Mouse (Mus musculus) gastrocnemius, postnatal 14 days (tissue): ENCODE measurements at regions not wholly inside any gene's neighbourhood (a gene's known extent, or its start where the extent isn't known, plus 50 kb on each side); places are given as distances from the start of the nearest gene placed in this dataset.

ENCODE experiments used
- DNase-seq: peaks from one replicate; pipeline ENCODE4 v3.0.0; 2021; ENCODE audit warnings: mixed read lengths
- intact Hi-C: fragments of 180-260 bp; cut with DNase I; formaldehyde crosslinking; loops from one replicate; pipeline ENCODE4 v1.15.1; 2025; ENCODE audit warnings: low total_unique reads

DNA sequence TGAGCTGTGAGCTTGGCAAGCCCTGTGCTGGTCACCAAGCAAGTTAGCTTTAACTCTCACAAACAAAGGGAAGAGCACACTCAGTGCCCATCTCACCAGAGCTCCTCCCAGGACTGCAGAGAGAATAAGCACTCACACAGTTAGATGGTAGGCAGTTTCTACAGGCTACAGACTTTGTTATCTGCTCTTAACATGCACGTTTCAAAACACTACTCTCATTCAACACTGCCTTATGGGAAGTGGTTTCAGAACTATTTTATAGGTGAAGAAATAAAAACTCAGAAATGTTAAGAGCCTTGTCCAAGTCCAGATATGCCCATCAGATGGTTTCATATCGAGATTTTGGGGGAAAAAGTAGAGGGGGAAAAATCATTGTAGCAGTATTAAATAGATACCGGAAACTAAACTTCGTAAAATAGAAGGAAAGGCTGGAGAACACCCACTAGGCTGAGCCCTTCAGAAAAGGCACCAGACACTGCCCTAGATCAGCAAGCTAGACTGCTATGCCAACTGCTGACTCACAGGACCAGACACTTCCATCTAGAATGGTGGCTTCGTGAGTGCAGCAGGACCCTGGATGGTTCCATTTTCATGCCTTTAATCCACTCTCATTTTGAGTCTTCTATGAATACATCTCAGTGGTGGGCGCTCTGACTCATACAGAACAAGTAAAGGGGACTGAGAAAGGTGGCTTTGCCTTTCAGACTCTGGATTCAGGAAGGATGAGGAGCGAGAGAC is 51.3 kb upstream of the Serbp1 start:
- DNase-seq = no peak
- intact Hi-C loops = no loop called here

DNA sequence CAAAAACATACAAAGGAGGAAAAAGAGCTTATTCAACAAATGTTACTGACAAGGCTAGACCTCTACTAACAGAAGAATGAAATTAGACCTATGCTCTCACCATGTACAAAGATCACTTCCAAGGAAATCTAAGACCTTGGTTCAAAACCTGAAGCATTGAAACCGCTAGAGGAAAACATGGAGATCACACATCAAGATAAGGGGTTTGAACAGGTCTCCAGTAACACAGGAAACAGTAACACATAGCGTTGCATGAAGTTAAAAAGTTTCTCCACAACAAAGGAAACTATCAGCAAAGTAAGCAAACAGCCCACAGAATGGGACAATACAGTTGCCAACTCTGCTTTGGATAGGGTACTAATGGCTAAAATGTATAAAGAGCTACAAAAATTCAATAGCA is 53.3 kb upstream of the Serbp1 start:
- intact Hi-C loops = no loop called here
- no peak for DNase-seq

DNA sequence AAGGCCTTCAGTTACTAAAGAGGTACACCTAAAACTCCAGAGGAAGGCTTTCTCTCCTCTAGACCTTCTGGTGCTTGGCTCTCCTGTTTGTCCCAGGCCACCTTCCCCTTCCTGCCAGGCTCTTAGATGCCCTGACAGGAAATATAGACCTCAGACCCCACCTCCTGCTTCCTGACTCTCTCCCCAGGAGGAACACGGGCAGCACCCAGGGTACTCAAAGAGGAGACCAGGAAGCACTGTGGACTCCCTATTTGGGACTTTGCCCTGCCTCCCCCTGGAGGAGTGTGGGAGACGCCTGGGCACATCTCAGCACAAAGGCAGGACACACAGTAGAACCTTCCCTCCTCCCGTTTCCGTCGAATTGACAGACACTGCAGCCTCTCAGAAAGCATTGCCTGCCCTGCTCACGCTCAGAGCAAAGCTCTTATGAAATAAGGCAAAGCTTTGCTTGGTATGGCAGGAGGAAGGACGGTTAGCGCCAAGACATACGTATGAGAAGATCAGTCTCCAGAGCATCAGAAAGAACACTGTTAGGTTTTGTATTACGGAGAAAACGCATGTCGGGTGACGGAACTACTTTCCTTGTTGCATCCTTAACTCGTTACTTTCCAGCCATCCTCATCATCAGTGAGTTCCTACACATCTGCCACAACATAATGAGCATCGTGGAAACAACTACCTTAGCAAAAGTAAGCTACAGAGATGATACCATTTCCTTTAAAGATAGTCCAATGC is 54.3 kb upstream of the Serbp1 start:
- no peak for DNase-seq
- intact Hi-C loops = no loop called here

DNA sequence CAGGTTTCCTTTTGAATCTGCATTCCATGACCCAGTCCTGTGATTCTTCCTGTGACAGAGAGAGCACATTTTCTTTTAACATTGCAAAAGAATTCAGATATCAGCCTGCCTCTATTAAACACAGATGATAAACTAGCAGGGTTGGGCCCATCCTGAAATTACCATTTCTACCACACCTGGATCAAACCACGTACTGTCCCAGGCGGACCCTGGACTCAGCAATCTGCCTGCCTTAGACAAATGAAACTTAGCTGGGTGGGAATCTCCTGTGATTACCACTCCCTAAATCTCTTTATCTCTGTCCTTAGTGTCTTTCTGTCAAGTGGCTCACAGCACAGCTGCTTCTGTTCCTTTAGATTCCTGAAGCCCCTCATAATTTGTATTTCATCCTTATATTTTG is 55.5 kb upstream of the Serbp1 start:
- intact Hi-C loops = no loop called here
- DNase-seq = no peak

DNA sequence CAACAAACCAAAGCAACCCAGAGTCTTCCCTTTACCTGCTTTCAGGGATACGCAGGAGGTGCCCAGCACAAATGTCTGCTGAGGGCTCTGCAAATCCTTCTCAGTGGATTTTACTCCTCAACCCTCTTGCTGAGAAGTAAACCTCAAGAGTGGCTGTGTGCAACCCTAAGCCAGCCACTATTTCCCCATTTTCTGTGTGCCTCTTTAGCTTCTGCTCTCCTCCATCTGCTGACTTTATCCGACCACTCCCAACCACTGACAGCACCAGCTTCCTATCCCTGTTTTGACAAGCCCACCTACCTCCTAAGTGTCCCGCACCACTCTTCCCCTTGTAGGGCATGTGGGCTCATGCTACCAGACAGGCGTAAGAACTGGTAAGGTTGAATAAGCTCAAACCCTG is 56.5 kb upstream of the Serbp1 start:
- intact Hi-C loops = no loop called here
- DNase-seq = no peak

DNA sequence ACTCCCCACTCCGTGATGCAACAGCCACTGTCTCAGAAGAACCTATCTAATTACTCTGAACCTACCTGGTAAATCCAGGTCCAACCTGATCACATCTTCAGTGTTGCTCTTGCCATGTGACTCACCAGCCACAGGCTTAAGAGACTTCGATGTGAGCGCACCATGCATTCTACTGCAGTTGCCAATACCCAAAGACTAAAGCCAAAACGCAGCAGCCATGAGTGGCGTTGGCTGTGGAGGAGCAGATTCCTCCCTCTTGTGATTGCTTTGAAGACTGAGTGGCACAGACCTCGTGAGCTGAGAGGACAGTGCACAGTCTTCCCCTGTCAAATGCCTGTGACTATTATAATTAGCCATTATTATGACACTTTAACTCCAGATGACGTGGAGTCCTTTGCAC is 58.6 kb upstream of the Serbp1 start:
- DNase-seq = no peak
- intact Hi-C loops = no loop called here

DNA sequence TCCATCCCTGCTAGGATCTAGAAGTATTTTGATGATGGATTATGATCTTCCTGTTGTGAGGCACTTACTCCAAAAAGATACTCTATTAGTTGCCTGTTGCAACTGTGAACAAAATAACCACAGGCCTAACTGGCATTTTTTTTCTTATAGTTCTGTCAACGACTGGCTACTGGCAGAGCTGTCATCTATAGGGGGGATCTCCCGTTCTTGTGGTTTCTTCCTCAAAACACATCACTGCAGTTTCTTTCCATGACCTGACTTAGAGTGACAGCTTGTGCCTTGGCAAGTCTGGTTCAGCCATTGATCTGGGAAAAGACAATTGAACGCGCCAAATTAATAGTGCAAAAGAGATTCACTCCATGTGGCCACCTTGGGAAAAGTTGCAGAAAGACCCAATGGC is 59.4 kb upstream of the Serbp1 start:
- intact Hi-C loops = no loop called here
- no peak for DNase-seq

DNA sequence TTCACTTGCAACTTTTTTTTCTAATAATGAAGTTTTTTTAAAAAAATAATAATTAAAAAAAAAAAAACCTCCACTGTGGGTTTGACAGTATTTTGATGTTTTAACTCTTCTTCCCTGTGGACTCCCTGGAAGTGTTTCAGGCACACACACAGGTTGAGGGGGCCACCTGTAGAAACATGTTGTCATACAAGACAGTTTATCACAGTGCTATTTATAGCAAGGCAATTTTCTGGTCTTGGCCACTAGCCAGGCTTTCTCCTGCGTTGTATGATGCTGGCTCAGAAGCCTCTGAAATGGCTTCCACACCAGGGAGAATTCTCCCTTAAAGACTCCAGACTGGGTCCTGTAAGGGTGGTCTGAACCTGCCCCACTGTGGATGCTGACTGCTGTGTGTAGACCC is 59.9 kb upstream of the Serbp1 start:
- intact Hi-C loops = no loop called here
- DNase-seq = peak; percentile 13

DNA sequence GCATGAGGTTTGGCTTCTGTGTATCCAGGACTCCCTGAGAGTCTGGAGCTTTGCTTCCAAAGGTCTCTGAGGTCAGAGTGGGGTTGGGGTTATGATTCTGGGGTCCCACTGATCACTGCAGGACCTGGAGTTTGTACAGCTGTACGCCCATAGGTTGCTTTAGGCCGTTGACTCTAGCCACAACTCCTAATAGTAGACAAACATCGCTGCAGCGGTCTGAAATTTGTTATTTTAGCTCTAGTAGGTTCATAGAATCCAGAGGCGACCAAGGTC is 67.4 kb upstream of the Serbp1 start:
- no peak for DNase-seq
- intact Hi-C loops = loop anchor here (5.0 kb wide), 1 partner anchor 147 kb away; no protein-coding TSS in a partner anchor

DNA sequence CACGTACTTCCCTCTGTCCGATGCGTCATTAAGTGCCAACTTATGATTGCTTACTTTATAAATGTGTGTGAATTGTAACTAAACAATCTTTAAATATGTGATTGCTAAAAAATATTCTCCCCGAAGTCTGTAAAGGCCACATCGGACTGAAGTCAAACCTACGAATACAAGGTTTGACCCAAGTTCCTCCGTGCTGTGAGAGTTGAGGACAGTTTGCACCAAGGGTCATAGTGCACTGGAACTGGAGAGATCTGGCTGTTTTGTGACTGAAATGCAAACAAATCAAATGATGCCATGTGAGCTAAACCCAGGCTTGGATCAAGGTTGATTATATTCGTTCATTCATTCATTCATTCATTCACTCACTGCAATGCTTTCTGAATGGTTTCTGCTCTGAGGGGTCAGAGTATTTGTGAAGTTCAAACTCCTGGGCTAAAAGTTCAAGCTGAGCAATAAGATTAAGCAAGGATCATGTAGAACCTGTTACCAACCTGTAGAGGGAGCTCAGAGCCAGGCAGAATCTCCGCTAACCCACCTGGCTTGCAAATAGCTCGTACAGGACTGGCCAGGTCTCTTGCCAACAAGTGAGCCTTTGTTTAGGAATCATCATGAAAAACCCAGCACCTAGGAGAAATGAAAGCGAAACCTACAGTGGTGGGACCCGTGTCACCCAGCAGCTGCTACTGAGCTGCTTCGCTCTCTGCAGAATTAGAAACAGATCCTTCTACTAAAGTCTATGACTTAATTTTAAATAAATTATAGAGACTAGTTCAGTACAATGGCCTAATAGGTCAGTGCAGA is 67.9 kb upstream of the Serbp1 start:
- intact Hi-C loops = loop anchor here (5.0 kb wide), 1 partner anchor 147 kb away; no protein-coding TSS in a partner anchor
- peak; percentile 47 for DNase-seq

DNA sequence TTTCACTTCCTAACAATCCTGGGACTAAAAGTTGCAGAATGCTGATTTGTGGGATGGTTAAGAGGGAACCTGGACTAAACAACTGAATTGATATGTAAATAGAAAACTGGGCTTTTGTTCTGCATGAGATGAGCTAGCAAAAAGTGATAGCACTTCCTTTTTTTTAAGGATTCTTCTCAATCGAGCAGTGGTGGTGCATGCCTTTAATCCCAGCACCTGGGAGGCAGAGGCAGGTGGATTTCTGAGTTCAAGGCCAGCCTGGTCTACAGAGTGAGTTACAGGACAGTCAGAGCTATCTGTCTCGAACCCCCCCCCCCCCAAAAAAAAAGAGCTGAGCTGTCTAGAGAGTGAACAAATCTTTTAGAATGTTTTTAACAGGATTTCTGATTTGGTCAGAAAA is 69.2 kb upstream of the Serbp1 start:
- intact Hi-C loops = no loop called here

DNA sequence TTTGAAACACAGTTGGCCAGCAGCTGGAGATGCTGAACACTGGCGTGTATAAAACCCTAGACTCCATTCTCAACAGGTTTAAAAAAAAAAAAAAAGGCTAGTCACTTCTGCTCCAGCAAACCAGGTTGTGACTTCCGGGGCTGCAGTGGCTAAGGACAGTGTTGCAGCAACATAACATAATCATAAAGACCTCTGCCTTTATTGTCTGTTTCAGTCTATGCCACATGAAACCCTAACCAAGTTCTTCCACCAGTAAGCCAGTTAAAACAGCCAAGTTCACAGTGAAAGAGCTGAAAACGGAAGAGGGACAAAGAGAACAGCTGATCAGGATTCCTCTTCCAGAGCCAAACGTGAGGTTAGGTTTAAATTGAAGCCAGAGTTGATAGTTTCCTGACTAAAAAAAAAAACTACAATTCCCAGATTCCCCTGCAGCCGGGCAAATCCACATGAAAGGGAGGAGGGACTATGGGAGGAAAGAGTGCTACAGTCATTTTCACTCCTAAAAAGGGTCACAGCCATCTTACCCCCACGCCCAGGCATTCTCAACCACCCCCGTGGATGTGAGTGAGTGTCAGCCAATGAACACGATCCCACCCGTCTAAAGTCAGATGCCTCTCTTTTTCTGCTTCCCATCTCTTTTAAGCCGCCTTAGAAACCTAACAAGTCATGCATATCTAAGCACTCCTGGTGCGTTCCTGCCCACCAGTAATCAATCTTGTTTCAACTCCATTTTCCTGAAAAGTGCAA is 69.8 kb upstream of the Serbp1 start:
- intact Hi-C loops = no loop called here
- DNase-seq = peak; percentile 26

More for the DNA sequence above, 69.2 kb upstream of the Serbp1 start:
- no peak for DNase-seq

DNA sequence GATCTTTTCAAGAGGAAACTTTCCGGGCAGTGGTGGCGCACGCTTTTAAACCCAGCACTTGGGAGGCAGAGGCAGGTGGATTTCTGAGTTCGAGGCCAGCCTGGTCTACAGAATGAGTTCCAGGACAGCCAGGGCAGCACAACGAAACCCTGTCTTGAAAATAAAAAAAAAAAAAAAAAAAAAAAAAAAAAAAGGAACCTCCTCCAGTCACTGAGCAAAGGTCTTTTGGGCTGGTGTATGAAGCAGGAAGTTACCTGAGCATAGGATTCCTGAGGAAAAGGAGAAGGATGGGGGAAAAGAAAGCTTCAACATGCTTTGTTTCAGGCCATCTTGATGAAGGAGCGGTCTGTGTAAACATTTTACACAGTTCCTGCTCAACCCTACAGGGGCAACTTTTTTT is 72.9 kb upstream of the Serbp1 start:
- intact Hi-C loops = no loop called here
- DNase-seq = no peak

DNA sequence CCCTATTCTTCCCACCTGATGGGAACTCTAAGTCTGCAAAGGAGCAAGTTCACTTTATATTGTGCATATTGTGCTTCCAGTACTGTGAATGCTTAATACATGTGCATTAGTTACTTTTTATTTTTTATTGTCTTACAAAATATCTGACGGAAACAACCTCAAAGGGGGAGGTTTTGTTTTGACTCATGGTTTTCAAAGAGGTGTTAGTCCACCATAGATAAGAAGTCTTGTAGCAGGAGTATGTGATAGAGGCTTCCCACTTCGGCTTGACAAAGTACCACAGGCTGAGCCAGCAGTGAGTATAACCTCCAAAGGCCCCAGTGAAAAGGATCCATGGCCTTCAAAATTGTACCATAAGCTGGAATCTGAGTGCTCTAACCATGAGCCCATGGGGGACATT is 74.0 kb upstream of the Serbp1 start:
- DNase-seq = no peak
- intact Hi-C loops = no loop called here

DNA sequence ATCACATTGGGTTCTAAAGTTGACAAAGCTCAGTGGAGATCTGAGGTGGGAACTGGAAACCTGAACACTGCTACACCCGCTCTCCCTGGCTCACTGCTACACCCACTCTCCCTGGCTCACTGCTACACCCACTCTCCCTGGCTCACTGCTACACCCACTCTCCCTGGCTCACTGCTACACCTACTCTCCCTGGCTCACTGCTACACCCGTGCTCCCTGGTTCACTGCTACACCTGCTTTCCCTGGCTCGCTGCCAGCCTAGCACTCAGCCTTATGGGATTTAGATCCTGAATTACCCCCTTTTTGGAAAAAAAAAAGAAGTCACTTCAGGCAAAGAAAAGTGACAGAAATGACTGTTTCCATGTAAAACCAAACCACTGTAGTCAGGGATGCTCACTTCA is 75.2 kb upstream of the Serbp1 start:
- DNase-seq = no peak
- intact Hi-C loops = no loop called here

DNA sequence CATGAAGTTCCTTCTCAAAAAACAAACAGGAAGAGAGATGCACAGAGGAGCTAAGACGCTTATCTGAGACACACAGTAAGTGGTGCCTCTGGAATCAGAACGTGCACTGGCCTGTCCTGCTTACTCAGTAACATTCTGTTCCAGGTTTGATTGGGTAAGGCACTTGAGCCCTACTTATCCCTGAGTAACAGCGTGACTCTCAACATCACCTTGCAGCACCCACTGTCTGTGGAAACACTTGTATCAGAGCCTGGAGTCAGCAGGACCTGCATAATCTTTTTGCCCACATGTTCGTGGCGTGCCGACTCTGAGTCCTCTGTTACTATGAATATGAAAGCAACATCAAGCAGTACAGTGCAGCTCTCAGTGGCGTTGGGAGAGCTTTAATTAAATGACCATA is 76.4 kb upstream of the Serbp1 start:
- intact Hi-C loops = no loop called here
- no peak for DNase-seq

DNA sequence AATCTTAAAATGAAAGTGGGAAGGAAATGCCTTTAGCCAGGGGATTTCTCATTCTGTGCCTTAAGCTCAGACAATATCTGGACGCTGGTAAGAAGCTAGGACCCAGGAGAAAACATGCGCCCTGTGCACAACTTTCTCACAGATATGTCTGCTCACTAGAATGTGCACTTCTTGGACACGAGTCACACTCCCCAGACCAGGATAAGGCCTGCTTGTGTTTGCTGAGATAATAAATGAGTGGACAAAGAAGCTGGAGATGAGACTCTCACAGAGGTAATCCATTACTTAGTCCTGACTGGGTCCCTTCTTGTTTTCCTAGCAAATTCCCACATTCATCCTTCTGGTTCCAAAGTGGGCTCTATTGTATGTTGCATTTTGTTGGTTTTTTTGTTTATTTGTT is 77.4 kb upstream of the Serbp1 start:
- intact Hi-C loops = no loop called here
- no peak for DNase-seq

DNA sequence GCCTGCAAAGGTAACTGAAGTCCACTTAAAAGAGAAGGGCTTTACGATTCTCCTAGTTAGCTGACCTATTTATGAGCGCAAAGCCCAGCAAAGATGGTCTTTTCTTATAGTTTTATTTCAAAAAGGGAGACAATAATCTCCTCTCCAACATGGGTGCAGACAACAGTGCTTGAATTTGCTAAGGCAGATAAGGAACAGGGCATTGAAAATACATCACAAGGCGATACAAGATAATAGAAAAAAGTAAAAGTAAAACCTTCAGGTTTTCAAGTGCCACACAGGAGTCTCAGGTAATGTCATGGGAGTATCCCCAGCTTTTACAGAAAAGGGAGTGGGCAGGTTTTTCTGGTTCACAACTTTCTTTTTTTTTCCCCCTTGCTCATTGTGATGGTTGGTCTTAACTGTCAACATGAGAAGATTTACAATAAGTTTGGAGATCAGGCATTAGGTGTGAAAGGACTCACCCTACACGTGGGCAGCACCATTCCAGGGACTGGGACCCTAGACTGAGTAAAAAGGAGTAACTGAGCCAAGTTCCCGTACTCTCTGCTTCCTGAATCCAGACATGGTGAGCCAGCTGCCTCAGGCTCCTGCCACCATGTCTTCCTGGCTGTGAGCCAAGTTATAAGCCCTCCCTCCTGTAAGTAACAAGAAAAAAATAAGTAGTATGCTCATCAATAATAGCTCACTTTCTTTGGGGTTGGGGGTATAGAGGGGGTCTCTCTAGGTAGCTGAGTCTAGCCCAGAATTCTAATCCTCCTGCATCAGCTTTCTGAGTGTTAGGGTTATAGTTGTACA is 78.1 kb upstream of the Serbp1 start:
- no peak for DNase-seq
- intact Hi-C loops = loop anchor here (5.0 kb wide), 1 partner anchor 198 kb away; no protein-coding TSS in a partner anchor

DNA sequence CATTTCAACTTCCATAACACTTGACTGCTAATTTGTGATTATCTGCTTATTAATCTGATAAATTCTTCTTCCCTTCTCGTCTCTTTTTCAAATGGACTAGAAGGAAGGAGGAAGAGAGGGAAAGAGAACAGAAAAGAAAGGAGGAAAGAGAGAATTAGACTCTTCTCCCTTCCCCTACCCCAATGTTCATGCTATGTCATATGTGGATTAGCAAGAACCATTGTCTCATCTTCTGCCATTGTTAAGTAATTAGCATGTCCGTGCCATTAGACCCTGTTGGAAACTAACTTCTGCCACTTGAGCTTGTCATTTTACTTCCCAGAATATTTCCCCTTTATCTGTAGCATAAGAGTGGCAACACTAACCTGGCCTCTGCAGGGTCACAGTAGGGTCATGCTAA is 78.8 kb upstream of the Serbp1 start:
- intact Hi-C loops = loop anchor here (5.0 kb wide), 1 partner anchor 197 kb away; no protein-coding TSS in a partner anchor
- DNase-seq = no peak
